Mouse (Mus musculus) forebrain, embryonic 10.5 days (tissue): Measurements from ENCODE around the gene Lrguk. TPM values are rescaled to one million over a fixed set of nuclear protein-coding genes. Genes with fewer than 3 reads are reported as not detected.

Experiments used
- DNase-seq: peaks from one replicate; pipeline ENCODE4 v3.0.0-alpha.2; 2017; ENCODE audit warnings: low spot score; ENCODE audit errors: extremely low spot score
- H3K27ac ChIP-seq: fragments of 300-500 bp; sonication (generic); 2 replicates; pipeline ENCODE4 v1.5.1; 2016; ENCODE audit warnings: mild to moderate bottlenecking
- H3K27me3 ChIP-seq: fragments of 300-500 bp; sonication (generic); 2 replicates; pipeline ENCODE4 v1.6.1; 2016; ENCODE audit warnings: mild to moderate bottlenecking; ENCODE audit not compliant: poor library complexity, severe bottlenecking
- H3K36me3 ChIP-seq: fragments of 300-500 bp; sonication (generic); replicated peaks from 2 replicates; pipeline ENCODE4 v1.6.1; 2016; ENCODE audit warnings: mild to moderate bottlenecking, moderate library complexity
- H3K4me1 ChIP-seq: fragments of 300-500 bp; sonication (generic); 2 replicates; pipeline ENCODE4 v1.6.1; 2016
- H3K4me3 ChIP-seq: fragments of 300-500 bp; sonication (generic); 2 replicates; pipeline ENCODE4 v1.5.1; 2016; ENCODE audit warnings: mild to moderate bottlenecking, moderate library complexity
- H3K9me3 ChIP-seq: fragments of 300-500 bp; sonication (generic); 2 replicates; pipeline ENCODE4 v1.6.1; 2016; ENCODE audit warnings: mild to moderate bottlenecking, moderate library complexity
- WGBS: fragments of 180-500 bp; shearing (Covaris S2); methylation state at CpG from one replicate; pipeline ENCODE4 v1.1.7; 2016; 5-methylcytosine and 5-hydroxymethylcytosine counted together
- polyA plus RNA-seq: library from polyadenylated mRNA; unstranded; fragments of >200 nt; fragmentation: Nextera tagmentation; extraction: Ambion mirVana; gene quantifications from 2 replicates; pipeline ENCODE4 v1.2.1, GENCODE M21; 2016

The Lrguk gene
- polyA plus RNA-seq, 1 experiment from 2014 or later, result 1.2 TPM

DNA sequence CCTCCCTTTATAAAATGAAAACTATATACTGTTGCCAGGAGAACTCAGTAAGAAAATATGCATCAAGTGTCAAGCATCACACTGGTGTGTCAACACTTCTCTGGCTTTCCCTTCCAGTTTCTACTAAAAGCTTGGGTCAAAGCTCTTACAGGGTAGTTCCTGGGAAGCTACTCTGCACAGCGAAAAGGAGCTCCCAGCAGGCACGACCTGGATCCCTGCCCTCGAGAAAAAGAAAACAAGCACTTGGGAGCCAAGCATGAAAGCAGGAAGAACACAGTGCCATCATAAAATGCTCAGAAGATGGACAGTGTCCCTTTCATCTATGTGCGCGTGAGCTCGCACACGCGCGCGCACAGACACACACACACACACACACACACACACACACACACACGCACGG is 144.0 kb downstream of the Lrguk start:
- Histone ChIP-seq H3K9me3 (no peaks in the 10 kb centered on the region), H3K36me3 (peaks cover 22% of the 10 kb centered on the region), H3K4me1 (peaks cover 16% of the 10 kb centered on the region), H3K27me3 (no peaks in the 10 kb centered on the region), H3K27ac (no peak overlapping the region), H3K4me3 (no peak overlapping the region)
- DNase-seq, result no peak
- WGBS, result 91% methylated on average over 12 of the region's 12 CpGs

DNA sequence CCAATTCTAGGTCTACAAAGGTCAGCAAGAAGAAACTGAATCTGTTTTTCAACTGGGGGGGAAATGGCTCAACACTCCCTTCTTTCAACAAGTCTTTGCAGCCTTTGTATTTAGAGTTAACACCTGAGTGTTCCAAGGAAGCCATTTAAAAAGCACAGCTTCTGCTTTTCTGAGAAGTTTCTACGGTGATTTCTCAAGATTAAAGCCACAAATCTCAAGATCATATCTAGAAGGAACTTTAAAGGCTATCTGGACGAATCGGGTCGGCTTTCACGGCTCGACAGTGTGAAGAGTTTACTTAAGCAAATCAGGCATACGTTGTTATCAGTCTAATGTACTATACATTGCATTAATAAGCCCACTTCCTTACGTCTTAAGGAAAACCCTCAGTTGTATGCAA is 145.5 kb downstream of the Lrguk start:
- WGBS, result 94% methylated on average over 8 of the region's 8 CpGs
- H3K27me3 ChIP-seq, result no peaks in the 10 kb centered on the region
- peaks cover 16% of the 10 kb centered on the region for H3K4me1 ChIP-seq
- H3K27ac ChIP-seq, result no peak overlapping the region
- no peaks in the 10 kb centered on the region for H3K9me3 ChIP-seq
- DNase-seq, result no peak
- H3K36me3 ChIP-seq, result peaks cover 7% of the 10 kb centered on the region
- H3K4me3 ChIP-seq, result no peak overlapping the region

DNA sequence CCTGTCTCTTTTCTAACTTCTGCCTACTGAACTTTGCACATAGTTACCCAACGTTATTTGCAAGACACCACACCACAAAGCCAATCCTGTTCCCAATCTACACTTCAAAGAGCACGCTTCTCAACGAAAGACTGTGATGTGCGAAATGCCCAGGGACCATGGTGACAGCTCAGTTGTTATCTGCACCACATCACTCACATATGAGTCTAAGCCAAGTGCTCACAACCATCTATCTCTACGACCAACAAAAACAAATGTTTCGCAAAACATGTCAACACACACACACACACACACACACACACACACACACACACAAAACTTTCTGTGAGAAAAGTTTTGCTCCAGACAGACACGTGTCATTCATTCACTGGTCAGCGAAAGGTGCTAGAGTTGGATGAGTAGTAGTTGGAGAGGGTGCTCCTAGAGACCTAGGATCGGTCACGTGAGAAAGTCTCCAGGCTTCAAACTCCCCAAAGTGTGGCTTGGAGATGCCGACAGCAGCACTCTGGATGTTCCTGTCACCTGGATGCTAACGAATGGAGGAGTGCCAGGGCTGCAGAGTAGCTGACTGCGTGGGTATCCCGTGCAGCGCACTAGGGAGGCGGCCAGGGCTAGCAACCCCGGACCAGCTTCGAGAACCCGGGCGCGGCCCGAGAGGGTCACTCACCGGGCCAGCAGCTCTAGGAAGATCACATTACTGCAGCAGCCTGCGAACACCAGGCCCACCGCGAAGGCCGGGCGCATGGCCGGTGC is 147.0 kb downstream of the Lrguk start:
- peak overlapping the region; percentile 92 for H3K27ac ChIP-seq
- no peaks in the 10 kb centered on the region for H3K9me3 ChIP-seq
- peaks cover 16% of the 10 kb centered on the region for H3K4me1 ChIP-seq
- 4% methylated on average over 29 of the region's 29 CpGs for WGBS
- peak overlapping the region; percentile 87 for H3K4me3 ChIP-seq
- no peaks in the 10 kb centered on the region; the same call in 1 of the 2 replicates for H3K36me3 ChIP-seq
- DNase-seq, result no peak
- no peaks in the 10 kb centered on the region for H3K27me3 ChIP-seq

DNA sequence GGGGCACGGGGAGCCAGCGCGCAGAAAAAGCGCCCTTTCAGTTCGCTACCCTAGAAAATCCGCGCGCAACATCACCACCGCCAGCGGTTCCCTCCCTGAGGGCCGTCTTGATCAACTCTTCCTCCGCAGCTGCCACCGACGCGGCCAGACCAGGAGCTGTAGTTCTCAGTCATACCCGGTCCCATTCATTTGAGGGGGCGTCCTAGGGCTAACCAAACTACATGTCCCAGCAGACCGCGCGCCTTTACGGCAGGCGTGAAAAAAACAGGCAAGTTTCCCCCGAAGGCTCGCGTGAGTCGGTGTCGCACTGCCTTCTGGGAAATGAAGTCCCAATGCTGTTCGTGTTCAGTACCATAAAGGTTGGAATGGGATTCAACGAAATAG is 147.6 kb downstream of the Lrguk start, which contains the start of gene Slc35b4:
Gene Slc35b4, minus strand, starts transcription at position 248 of the 384 bp plus-strand sequence.
- peak within 1 kb of the TSS; percentile 87 for H3K4me3 ChIP-seq
- WGBS, result 1% methylated on average over 29 of the region's 29 CpGs
- H3K9me3 ChIP-seq, result no peaks in the 10 kb centered on the region
- no peaks in the 10 kb centered on the region; the same call in 1 of the 2 replicates for H3K36me3 ChIP-seq
- no peaks in the 10 kb centered on the region for H3K27me3 ChIP-seq
- peak within 1 kb of the TSS; percentile 92 for H3K27ac ChIP-seq
- peaks cover 16% of the 10 kb centered on the region for H3K4me1 ChIP-seq
- DNase-seq, result peak; percentile 94

DNA sequence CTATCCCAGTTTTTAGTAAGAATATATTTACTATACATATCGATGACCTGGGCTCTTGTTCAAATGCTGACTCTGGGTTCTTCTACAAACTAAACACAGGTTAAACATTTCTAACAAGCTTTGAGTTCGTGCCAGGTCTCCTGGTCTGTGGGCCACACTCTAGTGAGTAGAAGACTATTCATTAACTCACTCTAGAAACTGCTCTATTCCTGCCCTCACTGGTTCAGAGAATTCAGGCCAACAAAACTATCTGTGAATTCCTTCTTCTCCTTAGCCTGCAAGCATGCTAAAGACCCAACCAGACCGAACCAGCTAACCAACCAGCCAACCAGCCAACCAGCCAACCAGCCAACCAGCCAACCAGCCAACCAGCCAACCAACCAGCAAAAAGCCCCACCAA is 149.8 kb downstream of the Lrguk start:
- H3K27ac ChIP-seq, result no peak overlapping the region
- WGBS, result 90% methylated on average over 3 of the region's 3 CpGs
- no peaks in the 10 kb centered on the region for H3K9me3 ChIP-seq
- no peak overlapping the region for H3K4me3 ChIP-seq
- H3K27me3 ChIP-seq, result no peaks in the 10 kb centered on the region
- H3K4me1 ChIP-seq, result peaks cover 16% of the 10 kb centered on the region
- no peaks in the 10 kb centered on the region for H3K36me3 ChIP-seq
- no peak for DNase-seq

DNA sequence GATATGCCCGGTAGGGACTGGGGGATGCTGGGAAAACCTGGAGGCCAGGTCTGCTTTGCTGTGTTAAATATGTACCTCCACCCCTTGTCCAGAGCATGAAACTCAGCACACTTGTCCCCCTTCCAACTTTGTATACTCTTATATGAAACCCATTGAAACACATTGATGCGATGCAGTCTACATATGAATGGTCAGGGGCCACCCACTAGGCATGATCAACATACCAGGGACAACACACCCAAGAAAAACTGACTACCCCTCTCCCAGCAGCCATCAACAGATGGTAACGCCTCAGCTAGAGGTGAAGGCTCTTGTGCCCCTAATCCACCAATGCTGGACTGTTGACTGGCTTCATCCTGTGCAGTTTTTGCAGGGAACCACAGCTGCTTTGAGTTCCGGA is 150.7 kb downstream of the Lrguk start:
- DNase-seq, result no peak
- no peaks in the 10 kb centered on the region for H3K36me3 ChIP-seq
- H3K4me1 ChIP-seq, result peaks cover 16% of the 10 kb centered on the region
- 91% methylated on average over 4 of the region's 4 CpGs for WGBS
- no peaks in the 10 kb centered on the region for H3K9me3 ChIP-seq
- H3K4me3 ChIP-seq, result no peak overlapping the region
- H3K27me3 ChIP-seq, result no peaks in the 10 kb centered on the region
- H3K27ac ChIP-seq, result no peak overlapping the region

DNA sequence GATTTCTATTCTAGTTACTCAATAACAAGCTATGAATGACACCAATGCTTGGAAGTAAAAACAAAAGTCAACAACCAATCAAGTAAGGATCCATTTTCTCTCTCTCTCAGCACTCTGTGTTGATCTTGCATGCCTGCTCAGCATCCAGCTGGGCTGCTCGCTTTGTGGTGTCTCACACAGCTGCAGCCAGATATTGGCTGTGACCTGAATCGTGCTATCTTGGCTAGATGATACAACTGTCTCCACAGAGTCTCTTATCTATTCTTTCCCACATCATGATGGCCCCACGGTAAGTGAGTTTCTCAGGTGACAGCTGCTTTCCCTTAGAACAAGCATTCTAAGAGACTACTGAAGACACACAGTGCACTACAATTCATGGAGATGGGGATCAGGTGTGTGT is 152.7 kb downstream of the Lrguk start:
- WGBS, result 84% methylated on average over 3 of the region's 3 CpGs
- no peaks in the 10 kb centered on the region for H3K9me3 ChIP-seq

DNA sequence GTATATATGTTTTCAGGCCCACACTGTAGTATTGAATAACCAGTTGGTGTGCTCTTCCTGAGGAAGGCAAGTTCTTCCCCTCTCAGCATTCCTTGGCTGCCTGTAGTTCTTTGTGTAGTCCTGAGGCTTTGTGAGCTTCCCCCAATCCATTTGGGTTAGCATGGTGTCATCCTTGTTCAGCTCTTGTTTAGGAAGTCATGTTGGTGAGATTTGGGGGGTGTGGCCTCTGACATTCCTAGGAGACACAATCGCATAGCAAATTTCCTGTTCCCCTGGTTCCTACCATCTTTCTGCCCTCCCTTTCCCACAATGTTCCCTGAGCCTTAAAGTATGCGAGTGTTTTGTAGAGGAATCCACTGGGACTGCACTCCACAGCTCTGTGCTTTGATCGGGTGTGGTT is 154.1 kb downstream of the Lrguk start:
- Histone ChIP-seq H3K27ac (no peak overlapping the region), H3K36me3 (no peaks in the 10 kb centered on the region), H3K4me3 (no peak overlapping the region), H3K4me1 (peaks cover 10% of the 10 kb centered on the region), H3K27me3 (no peaks in the 10 kb centered on the region), H3K9me3 (no peaks in the 10 kb centered on the region)
- 96% methylated on average over 3 of the region's 3 CpGs for WGBS
- no peak for DNase-seq

More for the DNA sequence above, 152.7 kb downstream of the Lrguk start:
- no peaks in the 10 kb centered on the region for H3K4me1 ChIP-seq
- DNase-seq, result no peak
- no peak overlapping the region for H3K4me3 ChIP-seq
- H3K36me3 ChIP-seq, result no peaks in the 10 kb centered on the region
- H3K27me3 ChIP-seq, result no peaks in the 10 kb centered on the region
- no peak overlapping the region for H3K27ac ChIP-seq

Other genes starting within 250 kb of the Lrguk start
- 41.7 and 47.5 TPM in 2 replicates for gene Slc35b4, start 147.7 kb downstream of the Lrguk start, polyA plus RNA-seq